Mouse (Mus musculus) lung, postnatal 10 days (tissue): ENCODE results near the gene Gpr161.
"Not testable (repeated sequence)": the region's sequence is repeated elsewhere in the genome, so short reads cannot be mapped to it uniquely, and the experiment has no call there.

ENCODE experiments used
- DNase-seq: peaks from one replicate; pipeline ENCODE4 v3.0.0; 2021

Gene Gpr161

DNA sequence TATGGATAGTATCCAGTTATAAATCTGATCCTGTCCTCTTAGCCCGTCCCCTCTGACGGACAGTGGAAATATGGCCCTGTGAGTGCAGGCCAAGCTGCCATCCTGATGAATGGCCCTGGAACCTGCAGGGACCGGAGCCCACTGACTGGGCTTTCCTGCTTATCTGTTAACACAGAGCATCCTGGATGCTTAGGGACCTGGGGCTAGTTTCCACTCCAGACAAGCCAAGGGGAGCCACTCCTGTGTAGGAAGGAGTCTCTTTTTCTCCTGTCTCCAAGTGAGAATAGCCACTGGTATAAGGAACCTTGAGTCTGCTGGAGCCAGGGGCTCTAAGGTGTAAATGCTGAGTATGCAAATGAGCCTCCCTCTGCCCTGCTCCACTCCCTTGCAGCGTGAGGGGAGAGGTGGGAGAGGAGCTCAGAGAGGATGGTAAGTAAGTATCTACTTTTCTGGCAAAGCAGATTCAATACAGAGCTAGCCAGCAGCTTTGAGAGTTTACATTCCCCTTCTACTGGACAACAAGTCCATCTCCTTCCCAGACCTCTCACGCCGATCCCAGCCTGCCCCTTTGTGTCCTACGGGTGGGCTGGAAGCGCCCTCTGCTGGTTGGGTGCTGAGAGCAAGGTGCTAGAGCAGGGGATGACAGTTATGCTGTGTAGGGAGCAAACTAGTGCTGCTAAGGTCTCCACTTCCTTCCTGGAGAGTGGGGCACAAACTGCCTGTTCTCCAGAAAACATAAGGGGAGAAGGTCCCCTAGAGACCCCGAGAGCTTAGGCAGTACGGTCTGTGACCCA lies 24.7 kb downstream of the Gpr161 start:
- DNase-seq: peak; percentile 92

DNA sequence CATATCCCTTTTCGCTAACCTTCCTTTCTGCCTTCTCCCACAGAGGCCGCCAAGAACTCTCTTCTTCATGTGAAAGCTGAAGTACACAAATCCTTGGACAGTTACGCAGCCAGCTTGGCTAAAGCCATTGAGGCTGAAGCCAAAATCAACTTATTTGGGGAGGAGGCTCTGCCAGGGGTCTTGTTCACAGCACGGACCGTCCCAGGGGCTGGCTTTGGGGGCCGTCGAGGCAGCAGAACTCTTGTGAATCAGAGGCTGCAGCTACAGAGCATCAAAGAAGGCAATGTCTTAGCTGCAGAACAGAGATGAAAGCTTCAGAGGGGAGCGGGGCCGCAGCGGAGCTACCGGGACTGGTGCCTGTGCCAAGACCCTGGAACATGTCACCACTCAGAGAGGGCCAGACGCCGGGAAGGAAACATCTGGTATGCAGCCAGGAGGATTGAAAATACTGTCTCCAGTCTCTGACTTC lies 25.8 kb downstream of the Gpr161 start:
- peak; percentile 78 for DNase-seq

DNA sequence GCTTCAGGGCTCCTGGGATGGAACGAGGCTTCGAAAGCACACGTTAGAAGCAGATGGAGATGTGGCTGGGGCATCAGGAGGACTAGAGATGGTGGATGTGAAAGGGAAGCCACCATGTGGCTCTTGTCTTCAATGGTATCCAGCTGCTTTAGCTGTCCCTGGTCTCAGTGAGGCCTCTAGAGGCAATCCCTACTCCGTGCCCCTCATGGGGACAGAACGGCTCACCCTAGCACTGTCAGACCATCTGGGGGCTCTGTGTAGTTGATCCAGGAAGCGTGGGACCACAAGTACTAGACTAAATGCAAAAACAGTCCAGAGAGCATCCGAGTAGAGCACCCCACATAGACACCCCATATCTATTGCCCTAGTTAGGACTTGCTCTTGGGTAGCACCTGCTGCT lies 26.3 kb downstream of the Gpr161 start:
- no peak for DNase-seq

DNA sequence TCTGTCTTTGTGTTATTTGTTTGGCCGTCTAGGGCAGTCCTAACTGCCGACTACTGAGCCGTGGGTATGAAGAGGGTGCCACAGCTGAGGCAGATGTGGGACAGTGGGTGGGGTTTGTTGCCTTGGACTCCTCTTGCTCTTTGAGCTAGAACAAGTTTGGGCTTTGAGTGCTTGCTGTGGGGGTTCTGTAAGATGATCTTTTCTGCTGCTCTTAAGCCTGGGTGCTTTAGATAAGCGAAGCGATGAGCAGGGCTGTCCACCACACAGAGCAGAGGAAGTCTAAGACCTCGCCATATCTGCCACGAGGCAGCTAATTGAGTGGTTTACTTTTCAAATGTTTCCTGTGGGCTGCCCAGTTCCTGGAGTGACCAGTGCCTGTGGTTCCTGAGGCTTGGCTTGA lies 27.3 kb downstream of the Gpr161 start:
- no peak for DNase-seq

DNA sequence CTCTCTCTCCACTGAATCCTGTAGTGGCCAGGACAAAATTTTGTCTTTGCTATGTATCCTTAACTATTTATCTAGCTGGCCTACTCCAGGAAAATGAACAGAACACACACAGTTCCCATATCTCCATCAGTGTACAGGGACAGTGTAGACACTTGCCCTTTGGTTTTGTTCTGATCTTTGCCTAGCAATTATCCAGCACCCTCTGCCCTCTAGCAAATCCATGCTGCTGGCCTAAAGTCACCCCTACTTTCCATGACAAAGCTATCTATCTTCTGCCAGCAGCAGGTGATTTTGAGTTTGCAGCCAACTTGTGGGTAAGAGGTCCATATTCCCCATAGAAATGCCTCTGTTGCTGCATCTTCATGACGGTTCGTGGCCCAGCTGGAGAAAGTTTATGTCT lies 31.8 kb downstream of the Gpr161 start:
- DNase-seq: no peak

DNA sequence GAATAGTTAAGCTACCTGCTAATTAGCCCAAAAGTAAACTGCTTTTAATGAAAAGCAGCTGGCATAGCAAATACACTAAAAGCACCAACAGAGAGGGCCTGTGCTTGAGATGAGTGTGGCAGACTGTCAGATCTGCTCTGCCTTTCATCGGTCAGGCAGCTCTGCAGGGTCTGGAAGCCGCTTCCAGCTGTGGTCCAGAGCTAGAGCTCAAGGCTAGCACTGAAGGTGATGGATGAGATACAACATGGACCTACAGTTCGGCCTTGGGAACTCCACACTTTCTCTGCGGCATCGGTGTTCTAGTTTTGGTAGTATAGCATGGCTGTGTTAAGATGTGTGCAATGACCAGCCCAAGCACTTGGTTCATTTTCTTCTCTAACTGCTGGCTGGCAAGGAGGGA lies 32.2 kb downstream of the Gpr161 start:
- DNase-seq: no peak

DNA sequence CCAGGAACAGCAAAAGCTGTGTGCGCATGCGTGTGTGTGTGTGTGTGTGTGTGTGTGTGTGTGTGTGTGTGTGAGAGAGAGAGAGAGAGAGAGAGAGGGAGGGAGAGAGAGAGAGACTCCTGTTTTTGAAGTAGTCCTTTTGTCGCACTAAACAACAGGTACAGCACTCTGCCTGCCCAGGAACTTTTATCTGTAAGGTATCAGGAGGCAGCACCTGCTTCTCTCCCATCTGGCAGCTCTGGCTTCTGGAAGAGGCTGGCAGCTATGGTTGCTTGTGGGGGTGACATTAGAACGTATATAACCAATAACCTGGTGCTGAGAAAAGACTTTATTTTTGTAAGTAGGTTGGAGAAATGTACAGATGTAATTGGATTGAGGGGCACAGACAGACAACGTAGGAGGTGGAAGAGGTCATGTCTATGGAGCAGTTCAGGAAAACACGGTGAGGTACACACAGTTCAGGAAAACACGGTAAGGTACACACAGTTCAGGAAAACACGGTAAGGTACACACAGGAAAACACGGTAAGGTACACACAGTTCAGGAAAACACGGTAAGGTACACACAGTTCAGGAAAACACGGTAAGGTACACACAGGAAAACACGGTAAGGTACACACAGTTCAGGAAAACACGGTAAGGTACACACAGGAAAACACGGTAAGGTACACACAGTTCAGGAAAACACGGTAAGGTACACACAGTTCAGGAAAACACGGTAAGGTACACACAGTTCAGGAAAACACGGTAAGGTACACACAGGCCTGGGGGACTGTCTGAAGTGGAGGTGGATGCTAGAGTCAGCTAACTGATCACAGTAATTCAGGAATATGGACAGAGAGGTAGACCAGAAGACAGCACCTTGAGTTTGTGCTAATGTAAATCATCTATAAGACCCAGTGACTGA lies 33.0 kb downstream of the Gpr161 start:
- not testable (repeated sequence) for DNase-seq

DNA sequence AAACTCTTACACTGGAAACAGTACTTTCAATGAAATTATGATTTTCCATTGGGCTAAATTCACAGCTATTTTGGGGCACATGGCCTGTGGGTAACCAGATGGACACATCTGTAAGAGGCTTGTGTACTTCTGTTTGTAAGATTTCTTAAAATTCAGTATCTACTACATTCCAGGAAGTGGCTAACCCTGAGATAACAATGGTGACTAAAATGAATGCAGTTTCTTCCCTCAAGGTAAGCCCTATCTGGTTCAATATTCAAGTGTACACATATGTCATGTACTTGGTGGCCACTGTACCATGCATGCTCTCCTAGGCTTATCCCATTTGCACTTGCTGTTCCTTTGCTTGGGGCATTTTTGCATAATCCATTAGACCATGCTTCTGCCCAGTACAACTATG lies 35.3 kb downstream of the Gpr161 start:
- no peak for DNase-seq

DNA sequence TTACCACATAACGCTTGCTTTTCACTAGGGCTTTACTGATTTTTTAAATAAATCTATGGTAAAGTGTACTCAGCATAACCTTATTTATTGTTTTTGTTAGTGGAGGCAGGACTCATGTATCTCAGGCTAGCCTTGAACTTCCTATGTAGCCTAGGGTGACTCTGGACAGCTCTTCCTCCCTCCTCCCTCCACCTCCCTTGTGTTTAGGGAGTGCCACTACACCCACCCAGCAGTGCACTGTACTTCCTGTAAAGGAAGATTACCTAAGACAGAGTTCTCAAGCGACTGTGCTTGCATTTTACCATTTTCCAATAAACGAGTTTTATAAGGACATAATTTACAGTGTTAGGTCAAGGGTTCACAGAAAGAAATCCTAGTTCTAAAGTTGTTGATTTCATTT lies 37.2 kb downstream of the Gpr161 start:
- no peak for DNase-seq

DNA sequence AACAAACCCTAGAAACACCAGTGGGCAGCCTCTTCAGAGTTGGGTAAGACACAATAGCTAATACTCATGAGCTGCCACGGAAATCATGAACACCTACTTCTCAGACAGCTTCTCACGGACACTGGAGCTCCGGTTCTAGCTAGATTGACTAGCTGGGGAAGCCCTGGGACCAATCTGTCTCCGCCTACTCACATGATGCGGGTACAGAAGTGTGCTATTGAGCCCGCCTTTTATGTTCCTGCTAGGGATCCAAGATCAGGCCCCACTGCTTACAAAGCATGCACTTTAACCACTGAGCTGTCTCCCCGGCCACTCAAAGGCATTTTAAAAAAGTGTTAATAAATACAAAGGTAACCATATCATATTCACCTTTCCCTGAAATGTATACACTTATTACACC lies 46.5 kb downstream of the Gpr161 start:
- DNase-seq: no peak

DNA sequence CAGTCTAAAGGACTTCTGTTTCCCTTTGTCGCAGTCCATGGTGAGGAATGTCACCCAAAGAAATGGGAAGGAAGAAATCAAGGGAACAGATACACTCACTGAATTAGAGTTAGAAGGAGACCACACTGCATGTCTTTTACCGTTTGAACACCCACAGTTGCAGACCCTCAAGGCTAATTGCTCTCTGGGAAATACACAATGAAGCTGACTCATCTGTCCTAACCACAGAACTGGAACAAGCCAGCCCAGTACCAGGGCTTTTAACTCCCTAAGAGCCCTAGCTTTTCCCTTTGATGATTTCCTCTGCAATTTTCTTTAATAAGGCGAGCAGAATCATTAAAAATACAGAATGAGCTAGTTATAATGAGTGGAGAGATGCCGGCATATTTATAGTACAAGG lies 48.9 kb downstream of the Gpr161 start:
- DNase-seq: no peak

DNA sequence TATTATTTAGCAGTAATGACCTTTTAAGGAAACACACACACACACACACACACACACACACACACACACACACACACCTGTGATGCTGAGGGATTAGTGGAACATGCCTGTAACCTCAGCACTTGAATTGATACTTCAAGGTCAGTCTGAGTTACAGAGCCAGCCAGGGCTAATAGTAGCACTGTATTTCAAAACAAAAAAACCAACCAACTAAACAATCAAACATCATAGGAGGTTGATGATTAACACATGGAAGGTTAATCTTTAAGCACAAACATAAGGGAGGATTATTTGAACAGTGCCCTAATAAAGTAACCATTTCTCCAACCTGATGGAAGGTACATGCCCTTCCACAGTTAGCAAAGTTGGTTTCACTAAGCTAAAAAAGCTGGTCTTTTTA lies 53.0 kb downstream of the Gpr161 start:
- DNase-seq: no peak

DNA sequence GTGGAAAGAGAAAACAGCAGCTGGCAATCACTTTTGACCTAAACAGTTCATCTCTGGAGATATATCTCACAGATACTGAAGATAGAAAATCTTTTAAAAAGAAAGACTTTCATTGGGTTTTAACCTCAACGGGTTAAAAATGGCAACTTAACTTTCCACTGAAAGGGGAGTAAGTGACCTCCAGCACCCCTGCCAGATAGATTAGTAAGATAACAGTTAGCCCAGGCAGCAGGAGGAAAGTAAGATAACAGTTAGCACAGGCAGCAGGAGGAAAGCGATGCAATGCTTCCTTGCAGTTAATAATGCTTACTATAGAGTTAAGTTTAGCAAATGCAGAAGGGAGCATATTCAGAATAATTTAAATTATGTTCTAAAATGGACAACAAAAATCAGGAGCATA lies 60.8 kb downstream of the Gpr161 start:
- no peak for DNase-seq

DNA sequence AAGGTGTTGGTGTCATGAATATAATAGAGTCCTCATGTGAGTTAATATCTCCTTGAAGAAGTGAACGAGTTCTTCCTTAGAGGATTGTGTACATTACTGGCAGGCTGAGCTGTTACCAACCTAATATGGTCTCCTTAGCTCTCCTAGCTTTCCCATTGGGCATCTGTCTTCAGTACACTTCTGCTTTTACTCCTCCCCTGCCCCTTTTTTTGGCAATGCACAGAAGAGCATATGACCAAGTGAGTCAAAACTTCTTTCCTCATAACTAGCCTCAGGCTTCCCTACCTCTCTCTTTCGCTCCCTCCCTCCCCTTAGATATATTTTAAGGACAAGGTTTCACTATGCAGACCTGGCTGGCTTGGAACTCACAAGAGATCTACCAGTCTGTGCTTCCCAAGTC lies 67.7 kb downstream of the Gpr161 start:
- no peak for DNase-seq

DNA sequence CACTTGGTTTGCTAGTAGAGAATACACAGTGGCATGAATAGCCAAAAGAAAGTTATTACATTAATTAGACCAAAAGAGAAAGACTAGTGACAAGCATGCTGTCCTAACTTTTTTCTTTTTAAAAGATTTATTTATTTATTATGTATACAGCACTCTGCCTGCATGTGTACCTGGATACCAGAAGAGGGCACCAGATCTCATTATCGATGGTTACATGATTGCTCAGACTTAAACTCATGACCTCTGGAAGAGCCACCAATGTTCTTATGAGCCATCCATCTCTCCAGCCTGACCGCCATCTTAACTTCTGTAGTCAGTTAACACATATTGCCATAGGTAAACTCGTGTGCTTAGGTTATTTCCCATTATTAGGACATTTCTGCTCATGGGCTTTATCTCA lies 69.5 kb downstream of the Gpr161 start:
- no peak for DNase-seq

DNA sequence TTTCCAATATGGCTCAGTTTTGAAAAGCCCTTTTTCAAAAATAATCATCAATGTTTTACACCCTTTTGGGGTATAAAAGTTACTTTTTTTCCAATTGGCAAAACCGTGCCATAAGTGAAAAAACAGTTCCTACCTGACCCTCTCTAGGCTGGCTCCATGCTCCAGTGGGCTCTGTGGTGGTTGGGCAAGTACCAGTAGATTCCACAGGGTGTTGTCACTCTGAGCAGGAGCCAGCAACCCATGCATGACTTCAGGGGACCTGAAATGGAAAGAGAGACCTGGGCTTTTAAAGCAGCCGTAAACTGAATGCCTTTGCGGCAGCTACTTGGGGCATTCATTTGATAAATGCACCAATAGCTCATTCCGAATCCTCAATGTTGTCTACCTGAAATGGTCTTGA lies 75.4 kb downstream of the Gpr161 start:
- no peak for DNase-seq

DNA sequence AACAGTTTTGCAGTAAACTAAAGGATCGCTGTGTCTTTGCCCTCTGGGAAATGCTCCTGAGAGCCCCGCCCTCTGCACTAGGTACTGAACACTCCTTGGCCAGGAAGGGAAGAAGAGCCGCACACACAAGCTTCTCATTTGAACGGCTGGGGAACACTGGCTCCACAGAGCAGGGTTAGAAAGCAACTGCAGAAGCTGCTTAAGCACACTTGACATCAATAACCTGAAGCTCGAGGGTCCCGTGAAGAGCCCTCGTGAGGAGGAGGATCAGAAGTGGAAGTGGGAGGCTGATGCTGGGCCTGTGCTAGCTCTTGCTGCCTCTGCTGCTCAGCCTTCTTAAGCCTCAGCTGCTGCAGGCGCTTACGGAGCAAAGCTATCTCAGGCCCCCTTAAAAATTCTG lies 78.2 kb downstream of the Gpr161 start:
- DNase-seq: peak; percentile 58
